ENCODE assay signal across 1 mouse cellular context in the genomic region with DNA sequence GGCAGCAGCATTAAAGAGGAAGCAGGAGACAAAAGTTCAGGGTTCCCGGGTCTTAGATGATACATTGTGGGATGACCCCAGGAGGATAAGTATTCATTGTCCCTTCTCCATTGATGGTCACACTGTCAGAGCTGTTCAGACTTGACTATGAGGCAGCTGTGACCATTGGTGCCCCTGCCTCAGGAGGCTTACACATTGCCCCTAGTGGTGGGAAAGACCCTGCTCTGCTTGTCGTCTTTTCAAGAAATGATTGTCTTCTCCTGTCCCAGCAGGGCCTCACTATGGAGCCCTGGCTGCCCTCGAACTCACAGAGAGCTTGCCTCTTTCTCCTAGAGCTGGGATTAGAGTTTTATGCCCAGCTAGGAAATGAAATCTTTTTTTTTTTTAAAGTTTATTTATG.
TF ChIP-seq lines count a peak whose summit lies in the region.

No protein-coding gene starts in this region.

TF ChIP-seq in MEL, 35 proteins besides CTCF, POLR2A, EP300 and RAD21:
- TF ChIP-seq TAL1 (IDR thresholded peaks at IDR 0.05; ENCODE audit: low read length) (no peak), POLR2AphosphoS5 (IDR thresholded peaks at IDR 0.05; ENCODE audit: borderline replicate concordance, low read depth, low read length) (no peak), ZMIZ1 (IDR thresholded peaks at IDR 0.05; ENCODE audit: low read depth, low read length) (no peak), TCF12 (IDR thresholded peaks at IDR 0.05; ENCODE audit: low read depth, low read length) (no peak)
